Mouse (Mus musculus) lung, postnatal 4 days (tissue): ENCODE data around the gene Gjb1.
"Not testable (repeated sequence)": the region's sequence is repeated elsewhere in the genome, so short reads cannot be mapped to it uniquely, and the experiment has no call there.

Experiments
- DNase-seq, 2 experiments: peaks; one replicate each; pipeline ENCODE4 v3.0.0; 2021

Gene Gjb1

GRCm38 (mm10) chrX:101376190-101376968 lies at the start of gene Gjb1:
TSS of gene Gjb1 (plus strand) at chrX:101376378.
- no peak for DNase-seq

- peak; percentile 28 to 68 for DNase-seq
These were observed 46.7 kb upstream of the Gjb1 start for GRCm38 (mm10) chrX:101329372-101330028.

GRCm38 (mm10) chrX:101332031-101332374 lies 44.2 kb upstream of the Gjb1 start:
- no peak for DNase-seq

GRCm38 (mm10) chrX:101332375-101333211 lies 43.6 kb upstream of the Gjb1 start:
- peak; percentile 88 to 95 for DNase-seq

- DNase-seq, result no peak
These were observed 41.6 kb upstream of the Gjb1 start for GRCm38 (mm10) chrX:101334606-101335005.

GRCm38 (mm10) chrX:101338666-101339065 lies 37.5 kb upstream of the Gjb1 start:
- DNase-seq, result no peak

GRCm38 (mm10) chrX:101342837-101343236 lies 33.3 kb upstream of the Gjb1 start:
- DNase-seq, result not testable (repeated sequence)

- DNase-seq, result no peak
These were observed 30.7 kb upstream of the Gjb1 start for GRCm38 (mm10) chrX:101345456-101345855.

GRCm38 (mm10) chrX:101346475-101346874 lies 29.7 kb upstream of the Gjb1 start:
- no peak for DNase-seq

GRCm38 (mm10) chrX:101351188-101351587 lies 25.0 kb upstream of the Gjb1 start:
- DNase-seq, result no peak

GRCm38 (mm10) chrX:101358902-101359301 lies 17.3 kb upstream of the Gjb1 start:
- DNase-seq, result not testable (repeated sequence)

GRCm38 (mm10) chrX:101369001-101369400 lies 7.2 kb upstream of the Gjb1 start:
- no peak for DNase-seq

- DNase-seq, result no peak
These were observed 5.6 kb upstream of the Gjb1 start for GRCm38 (mm10) chrX:101370573-101370972.

GRCm38 (mm10) chrX:101372946-101373345 lies 3.2 kb upstream of the Gjb1 start:
- DNase-seq, result no peak

- peak in 1 of 2 experiments; percentile 20 for DNase-seq
These were observed 898 bp downstream of the Gjb1 start for GRCm38 (mm10) chrX:101377076-101377475.

- peak in 1 of 2 experiments; percentile 25 for DNase-seq
These were observed 3.6 kb downstream of the Gjb1 start for GRCm38 (mm10) chrX:101379744-101380143.

- no peak for DNase-seq
These were observed 7.3 kb downstream of the Gjb1 start for GRCm38 (mm10) chrX:101383455-101383854.

GRCm38 (mm10) chrX:101384439-101385137 lies 8.4 kb downstream of the Gjb1 start:
- no peak for DNase-seq

GRCm38 (mm10) chrX:101386222-101386621 lies 10.0 kb downstream of the Gjb1 start:
- DNase-seq, result no peak

- DNase-seq, result no peak
These were observed 12.8 kb downstream of the Gjb1 start for GRCm38 (mm10) chrX:101388866-101389537.

GRCm38 (mm10) chrX:101394341-101394740 lies 18.2 kb downstream of the Gjb1 start:
- no peak for DNase-seq

GRCm38 (mm10) chrX:101396459-101396858 lies 20.3 kb downstream of the Gjb1 start:
- no peak for DNase-seq
